Mouse (Mus musculus): Measurements from ENCODE around the gene Lamtor1.
"Not testable (repeated sequence)": the region's sequence is repeated elsewhere in the genome, so short reads cannot be mapped to it uniquely, and the experiment has no call there.

The Lamtor1 gene

GRCm38 (mm10) chr7:101900331-101901097 is 5.2 kb upstream of the Lamtor1 start:
- in situ Hi-C loops (cut with MboI, MseI) = no loop called here

- in situ Hi-C loops (cut with MboI, MseI) = no loop called here
Measured at GRCm38 (mm10) chr7:101901969-101902368, 3.7 kb upstream of the Lamtor1 start.

GRCm38 (mm10) chr7:101902846-101903245 is 2.9 kb upstream of the Lamtor1 start:
- in situ Hi-C loops (cut with MboI, MseI) = no loop called here

- in situ Hi-C loops (cut with MboI, MseI) = no loop called here
Measured at GRCm38 (mm10) chr7:101906287-101906681, 580 bp downstream of the Lamtor1 start, which contains the start of gene Tomt. Gene Tomt, minus strand, starts transcription at chr7:101906359.

GRCm38 (mm10) chr7:101906696-101907095 is 992 bp downstream of the Lamtor1 start:
- in situ Hi-C loops (cut with MboI, MseI) = no loop called here

GRCm38 (mm10) chr7:101908367-101908766 is 2.7 kb downstream of the Lamtor1 start:
- in situ Hi-C loops (cut with MboI, MseI) = no loop called here

GRCm38 (mm10) chr7:101910138-101910537 is 4.4 kb downstream of the Lamtor1 start:
- in situ Hi-C loops (cut with MboI, MseI) = no loop called here

- in situ Hi-C loops (cut with MboI, MseI) = no loop called here
Measured at GRCm38 (mm10) chr7:101911982-101912381, 6.3 kb downstream of the Lamtor1 start.

GRCm38 (mm10) chr7:101918071-101918470 is 12.4 kb downstream of the Lamtor1 start:
- in situ Hi-C loops (cut with MboI, MseI) = no loop called here

- in situ Hi-C loops (cut with MboI, MseI) = loop anchor here (5.0 kb wide), 1 partner anchor 141 kb away; the partner anchor contains the start of genes Rnf121, Xndc1 and Xntrpc
Measured at GRCm38 (mm10) chr7:101925892-101926291, 20.2 kb downstream of the Lamtor1 start.

GRCm38 (mm10) chr7:101928093-101928492 is 22.4 kb downstream of the Lamtor1 start:
- in situ Hi-C loops (cut with MboI, MseI) = loop anchor here (5.0 kb wide), 1 partner anchor 139 kb away; the partner anchor contains the start of genes Rnf121, Xndc1 and Xntrpc

GRCm38 (mm10) chr7:101932551-101932950 is 26.8 kb downstream of the Lamtor1 start:
- in situ Hi-C loops (cut with MboI, MseI) = loop anchor here (5.0 kb wide), 2 partner anchors 35 kb away; no protein-coding TSS in a partner anchor

- in situ Hi-C loops (cut with MboI, MseI) = loop anchor here (5.0 kb wide), 2 partner anchors 34 to 36 kb away; no protein-coding TSS in a partner anchor
Measured at GRCm38 (mm10) chr7:101933300-101933699, 27.6 kb downstream of the Lamtor1 start.

GRCm38 (mm10) chr7:101933751-101934240 is 28.1 kb downstream of the Lamtor1 start, which contains the start of the genes Lrrc51 and Numa1:
Gene Lrrc51, minus strand, starts transcription at chr7:101933895.
Gene Numa1, plus strand, starts transcription at chr7:101934111.
- in situ Hi-C loops (cut with MboI, MseI) = loop anchor here (5.0 kb wide), 2 partner anchors 34 to 36 kb away; no protein-coding TSS in a partner anchor

GRCm38 (mm10) chr7:101935957-101936356 is 30.3 kb downstream of the Lamtor1 start:
- in situ Hi-C loops (cut with MboI, MseI) = no loop called here

- in situ Hi-C loops (cut with MboI, MseI) = no loop called here
Measured at GRCm38 (mm10) chr7:101936996-101937395, 31.3 kb downstream of the Lamtor1 start.

- in situ Hi-C loops (cut with MboI, MseI) = no loop called here
Measured at GRCm38 (mm10) chr7:101937569-101937968, 31.9 kb downstream of the Lamtor1 start.

GRCm38 (mm10) chr7:101938348-101938747 is 32.6 kb downstream of the Lamtor1 start:
- in situ Hi-C loops (cut with MboI, MseI) = no loop called here

- in situ Hi-C loops (cut with MboI, MseI) = no loop called here
Measured at GRCm38 (mm10) chr7:101939758-101940157, 34.1 kb downstream of the Lamtor1 start.

- in situ Hi-C loops (cut with MboI, MseI) = not testable (repeated sequence)
Measured at GRCm38 (mm10) chr7:101949008-101949407, 43.3 kb downstream of the Lamtor1 start.

- in situ Hi-C loops (cut with MboI, MseI) = no loop called here
Measured at GRCm38 (mm10) chr7:101951648-101952047, 45.9 kb downstream of the Lamtor1 start.

- in situ Hi-C loops (cut with MboI, MseI) = no loop called here
Measured at GRCm38 (mm10) chr7:101952098-101952497, 46.4 kb downstream of the Lamtor1 start.

- in situ Hi-C loops (cut with MboI, MseI) = no loop called here
Measured at GRCm38 (mm10) chr7:101954163-101954562, 48.5 kb downstream of the Lamtor1 start.

Data from regulatory T cell (primary cell).